Mouse (Mus musculus): ENCODE data around the gene Map3k21.
A peak's percentile ranks its signal among the peaks of the same experiment; 100 is the strongest.

The Map3k21 gene

GRCm38 (mm10) chr8:125917013-125917412, 6.8 kb downstream of the Map3k21 start:
- DNase-seq (ENCODE audit: low read depth): no peak

DNA sequence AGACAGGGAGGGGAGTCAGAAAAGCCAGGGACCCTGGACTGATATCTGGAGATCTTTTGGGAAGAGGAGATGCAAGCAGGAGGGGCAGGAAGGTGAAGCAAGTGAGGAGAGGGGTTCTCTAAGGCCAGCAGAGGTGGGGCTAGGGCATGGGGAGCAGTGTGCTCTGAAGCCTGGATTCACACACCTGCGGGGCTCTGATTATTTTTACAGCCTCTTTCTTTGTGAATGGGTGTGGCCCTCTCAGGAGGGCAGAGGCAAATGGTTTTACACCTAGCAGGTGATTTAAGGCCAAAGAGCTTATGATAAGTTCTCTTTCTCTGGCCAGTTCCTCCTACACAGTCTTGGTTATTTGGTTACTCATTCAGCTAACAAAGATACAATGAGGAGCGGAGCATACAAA, 8.5 kb downstream of the Map3k21 start:
- no peak for DNase-seq (ENCODE audit: low read depth)

DNA sequence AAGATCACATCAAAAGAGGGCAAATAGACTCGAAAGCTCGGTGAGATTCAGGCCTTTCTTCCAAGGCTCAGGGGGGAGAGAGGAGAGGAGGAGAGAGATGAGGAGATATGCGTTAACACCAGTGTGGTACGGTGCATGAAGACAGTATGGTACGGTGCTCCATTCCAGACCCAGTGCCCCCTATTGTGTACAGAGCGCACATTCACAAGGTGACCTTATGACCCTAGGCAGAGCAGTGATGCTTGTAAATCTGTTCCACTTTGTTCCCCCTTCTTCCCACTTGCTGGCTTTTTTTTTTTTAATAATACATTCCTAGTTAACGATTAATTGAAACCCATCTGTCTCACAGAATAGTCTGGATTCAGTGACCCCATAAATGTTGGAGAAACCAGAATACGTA, 9.3 kb downstream of the Map3k21 start:
- DNase-seq (ENCODE audit: low read depth): no peak

- DNase-seq (ENCODE audit: low read depth): no peak
Observed at GRCm38 (mm10) chr8:125920281-125920680, 10.0 kb downstream of the Map3k21 start.

GRCm38 (mm10) chr8:125920761-125921160, 10.5 kb downstream of the Map3k21 start:
- DNase-seq (ENCODE audit: low read depth): no peak

DNA sequence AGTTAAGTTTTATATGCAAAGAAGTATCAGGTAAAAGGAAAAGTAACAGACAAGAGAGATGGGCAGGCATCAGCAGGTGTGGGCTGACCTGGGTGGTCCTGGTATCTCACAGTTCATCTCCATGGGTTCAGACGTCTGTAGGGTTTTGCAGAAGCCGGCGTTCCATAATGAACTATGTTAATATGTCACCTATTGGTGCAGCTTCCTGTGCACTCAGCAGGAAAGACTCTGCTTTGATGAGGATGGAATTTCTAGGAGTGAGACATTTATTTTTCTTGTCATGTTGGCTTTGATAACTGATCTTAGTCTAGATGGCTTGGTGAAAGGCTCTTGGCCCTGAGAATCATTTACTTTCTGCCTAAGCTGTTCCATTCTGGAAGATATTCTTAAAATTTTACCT, 12.1 kb downstream of the Map3k21 start:
- DNase-seq (ENCODE audit: low read depth): no peak

DNA sequence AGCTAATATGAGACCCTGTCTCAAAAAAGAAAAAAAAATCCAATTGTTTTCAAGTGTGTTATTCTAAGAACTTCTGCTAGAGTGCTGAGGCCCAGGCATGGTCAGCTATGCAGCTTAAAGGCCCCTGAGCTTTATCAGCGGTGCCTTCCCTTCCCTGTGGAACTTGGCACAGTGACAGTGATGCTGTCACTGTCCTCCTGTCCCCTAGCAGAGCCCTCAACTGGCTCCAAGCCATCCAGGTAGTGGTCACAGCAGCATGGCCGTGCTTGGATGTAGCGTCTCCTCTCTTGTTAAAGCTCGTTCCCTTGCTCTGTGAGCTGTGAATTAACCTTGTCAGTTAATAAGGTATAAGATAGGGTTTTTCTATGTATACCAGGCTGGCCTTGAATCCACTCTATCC, 16.4 kb downstream of the Map3k21 start:
- no peak for DNase-seq (ENCODE audit: low read depth)

- no peak for DNase-seq (ENCODE audit: low read depth)
Observed at GRCm38 (mm10) chr8:125930276-125931046, 20.2 kb downstream of the Map3k21 start.

DNA sequence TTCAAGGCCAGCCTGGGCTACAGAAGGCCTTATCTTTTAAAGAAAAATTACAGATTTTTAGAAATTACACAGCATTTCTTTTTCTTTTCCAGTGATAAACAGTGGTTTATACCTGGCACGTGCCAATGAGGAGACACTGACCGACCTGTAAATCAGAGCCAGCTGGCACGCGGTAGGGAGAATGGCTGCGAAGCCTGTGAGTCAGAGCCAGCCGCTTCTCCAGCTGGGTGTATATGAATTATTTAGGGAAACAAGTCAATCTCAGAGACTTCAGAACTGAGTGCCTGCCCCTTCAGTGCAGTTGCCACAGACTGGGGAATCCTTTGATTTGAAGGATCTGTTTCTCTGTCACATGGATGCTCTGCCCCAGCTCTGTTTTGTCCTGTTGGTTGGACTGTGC, 21.6 kb downstream of the Map3k21 start:
- no peak for DNase-seq (ENCODE audit: low read depth)

DNA sequence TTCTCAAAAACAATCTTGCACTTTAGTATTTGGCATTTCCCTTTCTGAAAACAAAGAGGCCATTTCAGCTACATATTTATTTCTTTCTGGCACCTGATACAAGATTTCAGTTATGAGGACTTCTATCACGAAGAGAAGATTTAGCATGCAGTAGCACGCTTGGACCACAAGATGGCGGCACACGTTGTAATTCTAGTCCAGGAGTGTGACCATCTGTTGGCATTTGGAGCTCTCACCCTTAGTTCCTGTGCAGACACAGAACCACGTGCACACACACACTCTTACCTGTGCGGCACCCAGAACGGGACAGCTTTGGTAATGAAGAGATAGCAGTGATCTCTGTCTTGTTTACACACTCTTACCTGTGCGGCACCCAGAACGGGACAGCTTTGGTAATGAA, 25.4 kb downstream of the Map3k21 start:
- DNase-seq (ENCODE audit: low read depth): peak; percentile 56

DNA sequence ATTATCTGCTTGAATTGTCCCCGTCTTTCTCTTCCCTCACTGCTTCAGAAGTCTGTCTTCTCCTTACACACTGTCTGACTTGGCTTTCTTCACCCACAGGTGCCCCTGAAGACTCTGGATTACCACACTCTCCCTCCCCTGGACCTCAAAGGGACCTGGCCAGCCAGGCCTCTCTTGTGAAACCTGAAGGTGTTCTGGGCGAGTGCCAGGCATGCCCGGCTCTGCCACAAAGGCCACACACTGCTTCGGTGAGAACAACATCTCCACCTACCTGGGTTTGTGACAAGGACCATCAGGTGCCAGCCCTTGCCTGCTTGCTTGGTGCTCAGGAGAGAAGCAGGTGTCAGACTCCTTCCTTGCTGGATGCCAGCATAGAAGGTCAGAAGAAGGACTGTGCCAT, 34.3 kb downstream of the Map3k21 start:
- DNase-seq (ENCODE audit: low read depth): no peak

- DNase-seq (ENCODE audit: low read depth): no peak
Observed at GRCm38 (mm10) chr8:125948696-125949308, 38.6 kb downstream of the Map3k21 start.

- peak; percentile 90 for DNase-seq (ENCODE audit: low read depth)
Observed at GRCm38 (mm10) chr8:125950007-125950940, 40.0 kb downstream of the Map3k21 start.

DNA sequence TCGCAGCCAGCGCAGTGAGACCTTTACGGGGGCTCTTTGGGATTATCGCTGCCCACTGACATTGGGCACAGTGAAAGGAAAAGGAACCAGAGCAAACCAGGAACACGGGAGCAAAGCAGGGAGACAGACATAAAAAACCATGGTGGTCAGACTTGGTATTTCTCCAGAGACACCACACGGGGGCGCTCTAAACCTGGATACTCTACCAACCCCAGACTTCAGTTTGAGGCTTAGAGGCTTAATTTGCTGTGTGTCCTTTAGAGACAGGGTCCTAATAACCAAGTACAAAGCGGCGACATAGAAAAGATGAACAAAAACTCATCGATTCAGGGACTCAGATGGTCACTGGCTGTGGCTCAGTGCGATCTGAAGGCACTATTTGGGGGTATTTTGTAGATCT, 45.4 kb downstream of the Map3k21 start:
- peak; percentile 23 for DNase-seq (ENCODE audit: low read depth)

GRCm38 (mm10) chr8:125956796-125957195, 46.5 kb downstream of the Map3k21 start:
- DNase-seq (ENCODE audit: low read depth): no peak

DNA sequence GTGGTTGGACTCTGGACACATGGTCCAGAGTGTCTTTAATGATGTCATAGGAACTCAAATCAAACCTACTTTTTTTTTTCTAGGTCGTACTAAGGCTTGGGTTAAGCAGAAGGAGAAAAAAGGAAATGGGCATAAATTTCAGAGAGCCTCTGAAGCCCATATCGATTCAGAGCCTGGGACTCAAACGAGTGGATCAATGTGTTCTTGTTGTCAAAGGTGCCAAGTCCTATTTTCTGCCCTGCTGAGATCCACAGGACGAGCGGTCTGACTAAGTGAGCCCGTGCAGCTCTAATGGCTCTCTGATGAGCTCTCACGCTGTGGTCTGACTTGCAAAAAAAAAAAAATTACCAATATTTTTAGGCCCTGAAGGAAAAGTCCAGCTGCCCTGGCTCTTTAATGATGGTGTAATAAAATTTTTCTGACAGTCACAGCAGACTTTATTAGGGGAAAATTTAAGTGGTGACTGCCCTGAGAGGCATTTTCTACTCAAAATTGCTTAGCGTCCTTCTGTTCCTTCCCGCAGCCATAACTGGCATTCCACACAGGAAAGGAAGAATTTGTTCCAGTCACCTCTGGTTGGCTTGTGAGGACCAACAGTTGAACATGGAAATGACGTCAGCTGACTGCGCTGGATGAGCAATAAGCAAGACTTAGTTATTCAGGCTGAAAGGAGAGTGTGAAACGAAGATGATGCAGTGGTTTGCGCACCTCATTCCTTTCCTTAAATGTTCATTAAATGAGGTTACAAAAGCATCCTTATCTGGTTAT, 47.2 kb downstream of the Map3k21 start:
- DNase-seq (ENCODE audit: low read depth): no peak

- DNase-seq (ENCODE audit: low read depth): no peak
Observed at GRCm38 (mm10) chr8:125957994-125958368, 47.7 kb downstream of the Map3k21 start.

DNA sequence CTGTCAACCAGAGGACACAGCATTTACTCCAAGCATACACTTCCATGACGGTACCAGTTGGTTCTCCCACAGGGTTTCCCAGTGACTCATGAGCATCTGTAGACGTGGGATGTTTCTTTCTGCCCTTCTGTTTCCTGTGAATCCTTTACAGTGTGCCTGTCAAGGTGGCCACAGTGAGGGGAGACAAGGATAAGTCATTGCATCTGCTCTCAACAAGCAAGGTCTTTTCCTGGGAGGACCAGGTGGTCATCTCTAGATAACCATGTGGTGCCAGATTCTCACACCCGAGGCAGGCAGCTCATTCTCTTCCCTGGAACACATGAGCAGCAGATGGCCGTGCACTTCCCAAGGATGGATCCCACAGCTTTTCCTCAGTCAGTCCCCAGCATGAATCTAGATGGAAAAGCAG, 49.1 kb downstream of the Map3k21 start:
- DNase-seq (ENCODE audit: low read depth): no peak

- no peak for DNase-seq (ENCODE audit: low read depth)
Observed at GRCm38 (mm10) chr8:125960037-125960436, 49.8 kb downstream of the Map3k21 start.

- DNase-seq (ENCODE audit: low read depth): no peak
Observed at GRCm38 (mm10) chr8:125961790-125962189, 51.5 kb downstream of the Map3k21 start.

DNA sequence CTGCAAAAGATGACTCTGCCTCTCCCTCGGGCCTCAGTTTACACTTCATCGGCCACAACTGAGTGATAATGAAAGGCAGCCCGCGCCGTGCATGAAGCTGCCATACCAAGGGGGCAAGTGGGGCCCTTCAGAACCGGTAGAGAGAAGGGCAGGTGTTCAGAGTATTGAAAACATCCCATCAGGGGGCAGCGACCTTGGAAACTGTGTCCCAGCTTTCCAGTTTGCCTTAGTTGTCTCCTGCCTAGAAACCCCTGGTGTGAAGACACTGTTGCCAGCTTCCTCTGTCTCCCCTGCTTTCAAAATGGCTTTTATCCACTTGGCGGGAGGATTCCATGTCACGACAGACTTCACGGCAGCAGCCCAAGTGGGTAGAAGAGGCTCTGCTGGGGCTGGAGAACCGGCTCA, 53.6 kb downstream of the Map3k21 start:
- no peak for DNase-seq (ENCODE audit: low read depth)

- DNase-seq (ENCODE audit: low read depth): no peak
Observed at GRCm38 (mm10) chr8:125971336-125971735, 61.1 kb downstream of the Map3k21 start.
